Mouse (Mus musculus) liver, postnatal 0 days (tissue): ENCODE measurements around the gene Tmem141. TPM values are rescaled to one million over a fixed set of nuclear protein-coding genes. Genes with fewer than 3 reads are reported as not detected.

Experiments
- ATAC-seq: fragments of 200-750 bp; cut with Nextera tagmentation; 2 replicates; pipeline ENCODE4 v1.8.0; 2017; ENCODE audit warnings: mild to moderate bottlenecking, moderate library complexity
- DNase-seq: peaks from one replicate; pipeline ENCODE4 v3.0.0-alpha.2; 2016
- H3K27ac ChIP-seq: fragments of 300-500 bp; sonication (generic); 2 replicates; pipeline ENCODE4 v1.5.1; 2014; ENCODE audit warnings: antibody characterized with exemption, moderate library complexity, mild to moderate bottlenecking, low read depth
- H3K27me3 ChIP-seq: fragments of 300-500 bp; sonication (generic); 2 replicates; pipeline ENCODE4 v1.6.1; 2014; ENCODE audit warnings: low read length, control low read depth, mixed read lengths; ENCODE audit not compliant: insufficient read depth
- H3K36me3 ChIP-seq: fragments of 300-500 bp; sonication (generic); replicated peaks from 2 replicates; pipeline ENCODE4 v1.6.1; 2014; ENCODE audit warnings: mild to moderate bottlenecking, control low read depth, low read length, moderate library complexity, mixed read lengths; ENCODE audit not compliant: insufficient read depth
- H3K4me1 ChIP-seq: fragments of 300-500 bp; sonication (generic); 2 replicates; pipeline ENCODE4 v1.6.1; 2014; ENCODE audit warnings: antibody characterized with exemption, mild to moderate bottlenecking, control low read depth; ENCODE audit not compliant: insufficient read depth
- H3K4me2 ChIP-seq: fragments of 300-500 bp; sonication (generic); 2 replicates; pipeline ENCODE4 v1.6.1; 2014; ENCODE audit warnings: low read depth, mild to moderate bottlenecking, low read length, moderate library complexity, mixed read lengths
- H3K4me3 ChIP-seq: fragments of 300-500 bp; sonication (generic); 2 replicates; pipeline ENCODE4 v1.5.1; 2014; ENCODE audit warnings: low read depth, low read length
- H3K9ac ChIP-seq: fragments of 300-500 bp; sonication (generic); replicated peaks from 2 replicates; pipeline ENCODE4 v1.6.1; 2014; ENCODE audit warnings: mild to moderate bottlenecking, moderate library complexity
- H3K9me3 ChIP-seq: fragments of 300-500 bp; sonication (generic); 2 replicates; pipeline ENCODE4 v1.6.1; 2016; ENCODE audit warnings: mild to moderate bottlenecking, control low read depth, low read length, mixed read lengths
- CTCF ChIP-seq: sonication (generic); IDR thresholded peaks from 2 replicates; pipeline ENCODE4 v1.5.1; 2016; ENCODE audit warnings: antibody characterized with exemption, low read depth
- EP300 ChIP-seq: IDR thresholded peaks from 2 replicates; pipeline ENCODE4 v1.6.1; 2016; ENCODE audit warnings: antibody characterized with exemption, low read depth, mild to moderate bottlenecking
- WGBS: fragments of 180-500 bp; shearing (Covaris S2); extraction: QIAGEN DNeasy Blood & Tissue Kit; methylation state at CpG from one replicate; pipeline ENCODE4 v1.1.7; 2014; ENCODE audit not compliant: insufficient replicate concordance; 5-methylcytosine and 5-hydroxymethylcytosine counted together
- polyA plus RNA-seq: library from polyadenylated mRNA; unstranded; fragments of >200 nt; fragmentation: Nextera tagmentation; extraction: Ambion mirVana; gene quantifications from 2 replicates; pipeline ENCODE4 v1.2.1, GENCODE M21; 2015

The Tmem141 gene
- polyA plus RNA-seq, result 43.3 and 55.1 TPM in 2 replicates

DNA sequence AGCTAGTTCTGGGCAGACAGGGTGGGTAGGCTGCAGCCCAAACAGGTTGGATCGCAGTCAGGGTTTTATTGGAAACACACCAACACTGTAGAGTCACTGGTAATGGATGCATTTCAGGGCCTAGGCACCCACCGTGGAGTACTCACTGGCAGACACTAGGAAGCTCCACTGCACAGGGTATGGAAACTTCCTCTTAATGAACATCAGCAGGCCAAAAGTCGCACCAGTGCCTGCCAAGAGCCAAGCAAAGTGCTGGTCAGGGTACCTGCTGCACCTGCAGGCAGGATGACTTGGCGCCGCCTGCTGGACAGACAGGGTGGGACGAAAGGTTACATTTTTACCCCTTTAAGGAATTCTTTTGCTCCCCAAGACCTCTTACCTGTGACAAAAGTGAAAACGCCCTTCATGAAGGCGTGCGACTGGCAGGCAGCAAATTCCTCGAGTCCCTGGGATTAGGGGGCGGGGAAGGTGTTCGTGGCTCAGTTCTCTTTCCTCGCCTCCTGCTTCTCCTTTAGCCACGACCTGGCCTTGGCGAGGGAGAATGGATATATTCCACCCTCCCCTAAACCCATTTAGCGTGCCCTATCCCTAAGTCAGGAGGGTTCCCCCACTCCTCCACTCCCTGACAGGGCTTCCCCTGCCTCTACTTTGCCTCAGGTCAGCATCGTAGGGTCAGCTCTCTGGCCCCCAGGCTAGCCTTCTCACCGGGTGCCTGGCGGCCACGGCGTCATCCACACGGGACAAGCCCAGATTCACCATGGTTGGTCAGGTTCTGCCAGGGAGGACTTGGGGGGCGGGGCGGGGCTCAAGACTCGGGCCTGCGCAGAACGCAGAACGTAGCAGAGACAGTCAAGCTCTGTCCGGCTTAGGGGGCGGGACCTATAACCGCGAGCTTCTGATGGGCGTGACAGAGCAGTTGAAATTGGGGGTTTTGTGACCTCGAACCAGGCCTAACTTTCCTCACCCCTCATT lies at the start of gene Tmem141:
Gene Tmem141, minus strand, starts transcription at position 777 of the 972 bp plus-strand sequence.
- peak; percentile 88 for DNase-seq
- TF ChIP-seq EP300 (no peak), CTCF (peak; percentile 81)
- Histone ChIP-seq H3K9ac (peak within 1 kb of the TSS; percentile 36), H3K4me2 (peak within 1 kb of the TSS; percentile 65), H3K4me1 (peaks cover 5% of the 10 kb centered on the region), H3K27ac (peak within 1 kb of the TSS; percentile 62), H3K4me3 (peak within 1 kb of the TSS; percentile 30), H3K36me3 (0 out of 2 replicates have a peak, but pooled peaks cover 4% of the 10 kb centered on the region), H3K9me3 (no peaks in the 10 kb centered on the region), H3K27me3 (peaks cover 10% of the 10 kb centered on the region; the same call in 1 of the 2 replicates)
- peak; percentile 97 for ATAC-seq
- WGBS, result 7% methylated on average over 34 of the region's 34 CpGs

DNA sequence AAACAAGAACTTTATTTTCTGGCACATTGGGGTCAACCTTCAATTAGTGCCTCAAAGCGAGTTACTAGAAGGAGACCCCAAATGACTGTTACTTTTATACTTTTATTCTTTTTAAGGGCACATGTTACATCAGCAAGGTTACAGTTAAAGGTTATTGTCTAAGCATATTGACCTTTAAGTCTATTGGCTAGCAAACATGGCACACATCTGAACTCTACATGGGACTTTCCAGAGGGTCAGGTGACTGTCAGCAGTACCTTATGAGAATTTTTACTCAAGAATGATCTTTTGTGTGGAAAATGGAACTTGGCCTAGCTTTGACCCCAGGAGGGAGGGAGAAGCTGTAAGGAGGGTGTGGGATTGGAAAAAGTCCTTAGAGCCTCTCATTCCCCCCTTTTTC lies 44.7 kb upstream of the Tmem141 start:
- no peak for ATAC-seq
- no peaks in the 10 kb centered on the region for H3K27me3 ChIP-seq
- H3K9ac ChIP-seq, result no peak overlapping the region
- no peaks in the 10 kb centered on the region for H3K4me1 ChIP-seq
- TF ChIP-seq CTCF (no peak), EP300 (no peak)
- no peak overlapping the region for H3K4me3 ChIP-seq
- H3K36me3 ChIP-seq, result no peaks in the 10 kb centered on the region
- no peak for DNase-seq
- 55% methylated on average over 1 of the region's 1 CpGs for WGBS
- H3K27ac ChIP-seq, result no peak overlapping the region
- H3K4me2 ChIP-seq, result no peak overlapping the region
- no peaks in the 10 kb centered on the region for H3K9me3 ChIP-seq

DNA sequence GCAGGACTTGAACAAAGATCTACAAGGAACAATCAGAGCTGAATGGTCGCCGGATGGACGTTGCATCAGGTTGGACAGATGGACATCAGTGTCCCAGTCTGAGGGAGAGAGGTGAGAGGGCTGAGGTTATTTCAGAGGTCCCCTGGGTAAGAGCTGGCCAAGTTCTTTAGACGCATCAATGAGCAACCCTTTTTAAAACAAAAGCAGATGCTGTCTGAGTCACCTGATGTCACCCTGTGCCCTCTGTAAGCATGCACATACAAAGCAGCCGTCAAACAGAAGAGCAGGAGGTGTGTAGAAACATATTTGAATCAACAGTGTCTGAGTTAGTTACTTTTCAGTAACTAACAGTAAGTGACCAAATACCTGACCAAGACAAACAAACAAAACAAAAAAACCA lies 42.3 kb upstream of the Tmem141 start:
- ATAC-seq (no peak), DNase-seq (no peak)
- Histone ChIP-seq H3K4me1 (no peaks in the 10 kb centered on the region), H3K27ac (no peak overlapping the region), H3K27me3 (no peaks in the 10 kb centered on the region), H3K36me3 (no peaks in the 10 kb centered on the region), H3K4me2 (no peak overlapping the region), H3K9me3 (no peaks in the 10 kb centered on the region), H3K4me3 (no peak overlapping the region), H3K9ac (no peak overlapping the region)
- 75% methylated on average over 5 of the region's 5 CpGs for WGBS
- TF ChIP-seq EP300 (no peak), CTCF (no peak)

DNA sequence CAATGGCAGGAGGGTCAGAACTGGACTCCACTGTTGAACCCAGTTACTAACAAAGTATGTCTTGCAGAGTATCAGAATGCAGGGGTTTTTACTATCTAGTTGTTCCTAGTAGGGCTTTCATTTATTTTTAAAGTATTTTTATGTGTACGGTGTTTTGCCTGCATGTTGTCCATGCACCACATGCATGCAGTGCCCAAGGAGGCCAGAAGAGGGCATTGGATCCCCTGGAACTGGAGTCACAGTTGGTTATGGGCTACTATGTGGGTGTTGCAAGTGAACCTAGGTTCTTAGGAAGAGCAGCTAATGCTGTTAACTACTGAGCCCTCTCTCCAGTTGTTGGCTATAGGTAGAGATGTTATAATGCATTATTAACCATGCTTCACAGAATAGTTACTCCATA lies 41.7 kb upstream of the Tmem141 start:
- Histone ChIP-seq H3K27me3 (no peaks in the 10 kb centered on the region), H3K4me2 (no peak overlapping the region), H3K27ac (no peak overlapping the region), H3K4me3 (no peak overlapping the region), H3K9ac (no peak overlapping the region), H3K36me3 (no peaks in the 10 kb centered on the region), H3K9me3 (no peaks in the 10 kb centered on the region), H3K4me1 (no peaks in the 10 kb centered on the region)
- ATAC-seq, result no peak
- 46% methylated on average over 1 of the region's 1 CpGs for WGBS
- peak; percentile 67 for TF ChIP-seq CTCF
- TF ChIP-seq EP300, result no peak
- peak; percentile 66 for DNase-seq

DNA sequence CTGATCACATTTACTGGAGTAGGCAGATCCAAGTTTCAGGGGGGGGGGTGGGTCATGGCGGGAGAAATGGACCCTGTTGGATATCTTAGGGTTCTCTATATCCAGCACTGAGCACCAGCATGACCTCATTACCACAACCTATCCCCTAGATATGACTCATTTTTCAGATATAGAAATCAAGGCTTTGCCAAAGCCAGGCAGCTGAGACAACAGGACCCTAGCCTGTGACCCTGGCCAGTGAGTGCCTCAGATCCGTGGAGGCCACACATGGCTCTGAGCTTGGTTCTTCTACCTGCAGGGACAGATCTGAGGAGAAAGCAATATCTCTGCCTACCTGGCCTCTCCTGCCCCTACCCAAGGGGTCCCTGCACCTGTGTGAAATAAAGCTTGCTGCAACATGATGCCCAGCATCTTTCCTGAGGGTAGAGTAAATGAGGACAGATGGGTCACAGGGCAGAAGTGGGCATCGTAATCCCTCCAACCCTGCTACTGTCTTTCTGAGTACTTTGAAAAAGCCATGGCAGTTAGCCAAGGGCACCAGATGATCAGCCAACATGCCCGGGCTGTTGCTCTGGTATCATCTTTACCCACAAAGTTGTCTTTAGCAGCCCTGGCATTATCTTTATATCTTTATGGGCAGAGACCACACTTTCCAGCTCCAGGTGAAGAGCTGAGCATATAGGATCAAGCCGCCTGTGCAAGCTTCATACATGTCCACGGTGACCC lies 39.6 kb upstream of the Tmem141 start:
- TF ChIP-seq CTCF (no peak), EP300 (no peak)
- H3K4me3 ChIP-seq, result no peak overlapping the region
- H3K9me3 ChIP-seq, result no peaks in the 10 kb centered on the region
- DNase-seq (no peak), ATAC-seq (no peak)
- no peak overlapping the region for H3K27ac ChIP-seq
- no peaks in the 10 kb centered on the region for H3K36me3 ChIP-seq
- H3K9ac ChIP-seq, result no peak overlapping the region
- no peaks in the 10 kb centered on the region for H3K4me1 ChIP-seq
- 77% methylated on average over 6 of the region's 6 CpGs for WGBS
- no peak overlapping the region for H3K4me2 ChIP-seq
- H3K27me3 ChIP-seq, result no peaks in the 10 kb centered on the region

GRCm38 (mm10) chr2:25660279-25660678 lies 38.5 kb upstream of the Tmem141 start:
- Histone ChIP-seq H3K4me3 (no peak overlapping the region), H3K4me2 (no peak overlapping the region), H3K4me1 (no peaks in the 10 kb centered on the region), H3K9me3 (no peaks in the 10 kb centered on the region), H3K27ac (no peak overlapping the region), H3K36me3 (no peaks in the 10 kb centered on the region), H3K9ac (no peak overlapping the region), H3K27me3 (no peaks in the 10 kb centered on the region)
- TF ChIP-seq CTCF, result no peak
- TF ChIP-seq EP300, result no peak
- WGBS, result 79% methylated on average over 8 of the region's 8 CpGs
- no peak for ATAC-seq
- no peak for DNase-seq
